Mouse (Mus musculus) cerebellum, adult 2 months (tissue): ENCODE measurements at regions not wholly inside any gene's neighbourhood (a gene's known extent, or its start where the extent isn't known, plus 50 kb on each side); places are given as distances from the start of the nearest gene placed in this dataset.

Experiments used
- CTCF ChIP-seq: fragments of 200-500 bp; IDR thresholded peaks from 2 replicates; pipeline ENCODE4 v1.5.1; 2011; ENCODE audit warnings: low read depth, mild to moderate bottlenecking, control low read depth, low read length, moderate library complexity, borderline replicate concordance; ENCODE audit not compliant: insufficient read depth
- POLR2A ChIP-seq: fragments of 200-500 bp; IDR thresholded peaks from 2 replicates; pipeline ENCODE4 v1.6.1; 2011; ENCODE audit warnings: low read length, control low read depth, borderline replicate concordance; ENCODE audit not compliant: insufficient read depth

DNA sequence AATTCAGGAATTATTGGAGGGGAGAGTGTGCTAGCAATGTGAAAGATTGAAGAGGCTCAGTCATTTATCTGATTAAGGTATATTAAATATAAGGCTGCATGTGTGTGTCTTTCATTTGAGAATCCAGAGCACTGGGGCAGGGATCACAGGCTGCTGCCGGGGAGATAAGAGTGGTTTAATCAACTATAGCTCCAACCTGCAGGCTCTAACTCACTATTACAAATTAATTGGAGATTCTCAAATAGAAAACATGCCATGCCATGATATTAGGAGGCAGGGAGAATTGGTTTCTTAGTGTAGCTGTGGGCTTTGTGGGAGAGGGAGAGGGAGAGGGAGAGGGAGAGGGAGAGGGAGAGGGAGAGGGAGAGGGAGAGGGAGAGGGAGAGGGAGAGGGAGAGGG is 165.9 kb upstream of the Gm5148 start:
- no peak for TF ChIP-seq POLR2A
- TF ChIP-seq CTCF = no peak
